Mouse (Mus musculus): ENCODE measurements around the gene Kank2. TPM values are rescaled to one million over a fixed set of nuclear protein-coding genes. Genes with fewer than 3 reads are reported as not detected.
"Not testable (repeated sequence)": the region's sequence is repeated elsewhere in the genome, so short reads cannot be mapped to it uniquely, and the experiment has no call there.

Gene Kank2
- polyA plus RNA-seq, 1 experiment from 2014 or later = 9.9 TPM

DNA sequence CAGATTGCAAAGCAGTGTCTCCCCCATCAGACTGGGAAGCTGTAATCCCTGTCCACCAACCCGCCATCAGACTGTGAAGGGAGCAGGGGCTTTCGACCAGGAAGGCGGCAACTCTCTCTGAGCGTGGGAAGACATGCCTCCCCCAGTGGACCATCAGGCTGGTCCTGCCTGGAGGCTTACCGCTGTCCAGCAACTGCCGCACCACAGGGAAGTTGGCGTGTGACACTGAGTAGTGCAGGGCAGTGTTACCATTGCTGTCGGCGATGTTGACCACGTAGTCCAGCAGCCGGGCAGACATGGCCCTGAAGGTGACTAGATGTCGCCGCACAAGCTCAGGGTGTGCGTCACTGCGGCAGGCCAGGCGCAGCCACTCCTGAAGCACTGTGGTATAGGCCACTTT, 24.2 kb downstream of the Kank2 start:
- no peak for ATAC-seq (ENCODE audit: low FRiP score, low read depth)
- no peaks in the 10 kb centered on the region for H3K4me1 ChIP-seq
- H3K9ac ChIP-seq (replicated peaks) = no peak overlapping the region
- no peak overlapping the region for H3K4me3 ChIP-seq
- H3K4me2 ChIP-seq (replicated peaks) = no peak overlapping the region
- H3K27me3 ChIP-seq = no peaks in the 10 kb centered on the region
- WGBS = 92% methylated on average over 16 of the region's 16 CpGs
- no peak overlapping the region for H3K27ac ChIP-seq (replicated peaks)
- H3K9me3 ChIP-seq = no peaks in the 10 kb centered on the region
- peaks cover 15% of the 10 kb centered on the region for H3K36me3 ChIP-seq

DNA sequence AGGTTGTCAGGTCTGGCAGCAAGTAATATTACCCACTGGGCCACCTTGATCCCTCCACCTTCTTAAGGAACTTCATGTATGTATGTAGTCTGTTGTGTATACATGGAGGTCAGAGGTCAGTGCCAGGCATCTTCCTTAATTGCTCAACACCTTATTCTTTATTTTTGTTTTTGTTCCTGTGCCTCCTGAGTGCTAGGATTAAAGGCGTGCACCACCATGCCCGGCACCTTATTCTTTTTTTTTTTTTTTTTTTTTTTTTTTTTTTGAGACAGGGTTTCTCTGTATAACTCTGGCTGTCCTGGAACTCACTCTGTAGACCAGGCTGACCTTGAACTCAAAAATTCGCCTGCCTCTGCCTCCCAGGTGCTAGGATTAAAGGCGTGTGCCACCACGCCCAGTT, 25.1 kb downstream of the Kank2 start:
- ATAC-seq (ENCODE audit: low FRiP score, low read depth); H3K9ac ChIP-seq (replicated peaks); H3K27me3 ChIP-seq; H3K4me2 ChIP-seq (replicated peaks); H3K36me3 ChIP-seq; H3K4me3 ChIP-seq; H3K4me1 ChIP-seq; H3K27ac ChIP-seq (replicated peaks); H3K9me3 ChIP-seq: not testable (repeated sequence)
- WGBS = 72% methylated on average over 5 of the region's 5 CpGs

DNA sequence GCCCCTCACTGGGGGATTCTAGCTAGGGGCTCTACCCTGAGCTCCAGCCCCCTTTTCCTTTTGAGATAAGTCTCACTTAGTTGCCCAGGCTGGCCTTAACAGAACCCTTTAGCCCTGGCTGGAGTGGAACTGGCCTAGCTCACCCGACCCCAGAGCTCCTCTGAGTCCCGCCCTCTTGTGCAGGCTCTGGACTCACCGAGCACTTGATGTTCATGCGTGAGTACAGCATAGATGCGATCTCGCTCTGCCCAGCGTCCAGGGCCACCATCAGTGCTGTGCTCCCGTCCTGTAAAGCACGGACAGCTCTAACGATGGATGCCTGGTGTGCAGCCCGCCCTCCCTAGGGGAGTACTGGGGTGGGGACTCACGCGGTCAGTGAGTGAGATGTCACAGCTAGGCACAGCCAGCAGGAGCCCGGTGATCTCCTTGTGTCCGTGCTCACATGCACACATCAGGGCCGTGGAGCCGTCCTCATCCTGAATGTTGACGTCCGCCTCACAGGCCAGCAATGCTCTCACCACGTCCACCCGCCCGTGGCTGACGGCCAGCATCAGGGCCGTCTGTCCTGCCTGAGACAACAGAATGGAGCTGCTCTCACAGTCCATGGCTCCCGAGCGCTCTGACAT, 28.9 kb downstream of the Kank2 start:
- Histone ChIP-seq H3K4me1 (0 out of 2 replicates have a peak, but pooled peaks cover 9% of the 10 kb centered on the region), H3K27me3 (no peaks in the 10 kb centered on the region), H3K27ac (replicated peaks) (no peak overlapping the region), H3K9ac (replicated peaks) (no peak overlapping the region), H3K4me2 (replicated peaks) (no peak overlapping the region), H3K9me3 (no peaks in the 10 kb centered on the region), H3K36me3 (no peaks in the 10 kb centered on the region), H3K4me3 (no peak overlapping the region)
- no peak for ATAC-seq (ENCODE audit: low FRiP score, low read depth)
- 78% methylated on average over 26 of the region's 26 CpGs for WGBS

DNA sequence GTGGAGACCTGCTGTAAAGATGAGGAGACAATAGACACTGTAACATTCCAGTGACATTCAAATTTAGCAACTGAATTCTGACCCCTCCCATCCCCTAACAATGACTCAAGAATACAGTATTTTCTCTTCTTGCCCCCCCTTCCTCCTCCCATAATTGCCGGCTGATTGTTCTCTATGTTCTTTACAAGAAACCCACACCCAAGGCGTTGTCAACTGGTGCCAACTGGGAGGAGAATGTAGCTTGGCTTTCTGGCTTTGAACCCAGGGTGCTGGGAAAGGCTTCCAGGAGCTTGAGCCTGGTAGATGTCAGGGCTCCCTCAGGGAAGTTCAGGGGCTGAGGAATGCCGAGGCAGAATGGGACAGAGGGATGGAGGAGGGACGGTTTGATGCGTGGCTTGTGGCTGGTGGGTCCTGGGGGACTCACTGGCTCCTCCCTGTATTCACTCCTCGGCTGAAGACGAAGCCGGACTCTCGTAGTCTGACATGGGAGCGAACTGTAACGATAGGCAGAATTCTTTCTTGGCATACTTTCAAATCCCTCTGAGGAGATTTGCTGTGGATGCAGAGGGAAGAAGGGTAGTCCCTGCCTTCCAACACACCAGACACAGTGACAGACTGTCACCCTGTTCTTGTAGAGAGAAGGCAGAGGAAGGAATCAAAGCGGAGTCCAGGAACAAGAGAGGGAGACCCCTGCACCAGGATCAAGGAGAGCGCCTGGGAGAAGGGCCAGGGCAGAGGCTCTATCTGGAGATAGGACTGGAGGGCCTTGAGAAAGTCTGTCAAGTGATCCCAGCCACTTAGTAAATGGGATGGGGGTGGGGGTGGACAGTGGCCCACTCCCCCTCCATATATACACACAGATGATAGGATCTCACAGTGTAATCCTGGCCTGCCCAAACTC, 29.8 kb downstream of the Kank2 start:
- Histone ChIP-seq H3K4me3 (no peak overlapping the region), H3K36me3 (no peaks in the 10 kb centered on the region), H3K9ac (replicated peaks) (no peak overlapping the region; the same call in 1 of the 2 replicates), H3K9me3 (no peaks in the 10 kb centered on the region), H3K4me1 (0 out of 2 replicates have a peak, but pooled peaks cover 9% of the 10 kb centered on the region), H3K4me2 (replicated peaks) (no peak overlapping the region), H3K27ac (replicated peaks) (peak overlapping the region; percentile 7; the same call in 1 of the 2 replicates), H3K27me3 (no peaks in the 10 kb centered on the region)
- ATAC-seq (ENCODE audit: low FRiP score, low read depth) = no peak
- 66% methylated on average over 13 of the region's 13 CpGs for WGBS

DNA sequence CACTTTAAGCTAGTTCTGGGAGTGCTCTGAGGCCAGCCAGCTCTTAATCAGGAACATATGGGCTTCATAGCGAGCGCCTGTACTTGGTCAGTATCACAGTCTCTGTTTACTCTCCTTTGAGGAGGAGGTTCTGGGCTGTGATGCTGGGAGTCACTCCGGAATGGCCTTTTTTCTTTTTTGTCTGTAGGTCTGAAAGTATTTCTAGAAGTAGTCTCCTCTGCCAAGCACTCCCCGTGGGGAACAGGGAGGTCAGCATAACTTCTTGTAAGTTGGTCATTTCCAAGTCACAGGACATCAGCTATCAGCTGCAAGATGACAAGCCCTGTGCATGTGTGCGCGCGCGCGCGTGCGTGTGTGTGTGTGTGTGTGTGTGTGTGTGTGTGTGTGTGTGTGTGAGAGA, 30.6 kb downstream of the Kank2 start:
- 0 out of 2 replicates have a peak overlapping the region, but pooled peaks have one; percentile 6 for H3K9ac ChIP-seq (replicated peaks)
- ATAC-seq (ENCODE audit: low FRiP score, low read depth) = no peak
- WGBS = 81% methylated on average over 11 of the region's 11 CpGs
- no peaks in the 10 kb centered on the region for H3K27me3 ChIP-seq
- no peak overlapping the region for H3K4me3 ChIP-seq
- H3K4me1 ChIP-seq = 0 out of 2 replicates have a peak, but pooled peaks cover 9% of the 10 kb centered on the region
- no peak overlapping the region for H3K4me2 ChIP-seq (replicated peaks)
- H3K9me3 ChIP-seq = no peaks in the 10 kb centered on the region
- H3K27ac ChIP-seq (replicated peaks) = 0 out of 2 replicates have a peak overlapping the region, but pooled peaks have one; percentile 10
- no peaks in the 10 kb centered on the region for H3K36me3 ChIP-seq

DNA sequence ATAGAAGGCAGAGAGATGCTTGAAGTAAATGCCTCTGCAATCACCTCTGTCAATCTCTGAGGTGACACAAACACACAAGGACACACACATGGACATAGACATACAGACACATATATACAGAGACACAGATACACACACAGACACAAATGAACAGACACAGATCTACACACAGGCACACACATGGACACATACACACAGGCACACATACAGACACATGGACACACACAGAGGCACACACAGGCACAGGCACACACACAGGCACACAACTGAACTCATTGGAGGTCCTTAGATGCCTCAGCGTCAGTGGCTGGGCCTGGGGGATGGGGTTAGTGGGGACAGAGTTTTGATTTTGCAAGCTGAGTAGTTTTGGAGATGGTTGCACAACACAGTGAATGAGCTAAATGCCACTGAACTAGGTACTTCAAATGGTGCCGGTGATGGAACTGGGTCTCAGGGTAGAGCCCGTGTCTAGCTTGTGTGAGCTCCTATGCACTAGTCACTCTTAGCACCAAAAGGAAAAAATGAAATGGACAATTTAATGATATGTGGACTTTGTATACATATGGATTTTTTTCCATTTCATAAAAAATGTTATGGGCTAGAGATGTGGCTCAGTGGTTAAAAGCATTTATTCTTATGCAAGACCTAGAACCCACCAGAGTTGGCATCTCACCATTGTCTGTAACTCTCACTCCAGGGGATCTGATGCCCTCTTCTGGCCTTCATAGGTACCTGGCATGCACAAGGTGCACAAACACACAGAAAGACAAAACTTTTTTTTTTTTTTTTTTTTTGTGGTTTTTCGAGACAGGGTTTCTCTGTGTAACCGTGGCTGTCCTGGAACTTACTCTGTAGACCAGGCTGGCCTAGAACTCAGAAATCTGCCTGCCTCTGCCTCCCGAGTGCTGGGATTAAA, 34.2 kb downstream of the Kank2 start:
- no peak overlapping the region for H3K9ac ChIP-seq (replicated peaks)
- H3K4me2 ChIP-seq (replicated peaks) = no peak overlapping the region
- 96% methylated on average over 6 of the region's 6 CpGs for WGBS
- no peak for ATAC-seq (ENCODE audit: low FRiP score, low read depth)
- H3K27me3 ChIP-seq = no peaks in the 10 kb centered on the region
- H3K4me3 ChIP-seq = no peak overlapping the region
- no peaks in the 10 kb centered on the region for H3K9me3 ChIP-seq
- H3K27ac ChIP-seq (replicated peaks) = no peak overlapping the region
- peaks cover 14% of the 10 kb centered on the region for H3K4me1 ChIP-seq
- H3K36me3 ChIP-seq = no peaks in the 10 kb centered on the region

DNA sequence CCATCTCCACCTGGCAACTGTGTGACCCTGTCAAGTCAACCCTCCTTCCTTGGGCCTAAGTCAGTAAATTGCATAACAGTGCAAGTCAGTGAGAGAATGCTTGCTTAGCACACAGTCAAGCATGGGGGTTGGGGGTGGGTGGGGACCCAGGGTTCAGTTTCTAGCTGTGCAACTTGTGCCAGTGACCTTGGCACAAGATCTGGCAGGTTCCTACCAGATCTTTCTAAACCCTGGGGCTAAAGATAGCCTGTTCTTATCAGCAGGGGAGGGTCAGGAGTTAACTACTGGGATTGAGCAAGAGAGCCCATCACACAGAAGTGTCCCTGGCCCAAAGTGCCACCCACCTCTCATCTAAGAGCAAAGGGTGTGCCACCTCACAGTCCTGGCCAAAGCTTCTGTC, 36.4 kb downstream of the Kank2 start:
- no peaks in the 10 kb centered on the region for H3K9me3 ChIP-seq
- H3K4me1 ChIP-seq = peaks cover 15% of the 10 kb centered on the region
- 0 out of 2 replicates have a peak, but pooled peaks cover 1% of the 10 kb centered on the region for H3K36me3 ChIP-seq
- no peaks in the 10 kb centered on the region for H3K27me3 ChIP-seq
- H3K4me2 ChIP-seq (replicated peaks) = no peak overlapping the region
- H3K9ac ChIP-seq (replicated peaks) = no peak overlapping the region
- no peak for ATAC-seq (ENCODE audit: low FRiP score, low read depth)
- H3K4me3 ChIP-seq = no peak overlapping the region
- H3K27ac ChIP-seq (replicated peaks) = no peak overlapping the region

DNA sequence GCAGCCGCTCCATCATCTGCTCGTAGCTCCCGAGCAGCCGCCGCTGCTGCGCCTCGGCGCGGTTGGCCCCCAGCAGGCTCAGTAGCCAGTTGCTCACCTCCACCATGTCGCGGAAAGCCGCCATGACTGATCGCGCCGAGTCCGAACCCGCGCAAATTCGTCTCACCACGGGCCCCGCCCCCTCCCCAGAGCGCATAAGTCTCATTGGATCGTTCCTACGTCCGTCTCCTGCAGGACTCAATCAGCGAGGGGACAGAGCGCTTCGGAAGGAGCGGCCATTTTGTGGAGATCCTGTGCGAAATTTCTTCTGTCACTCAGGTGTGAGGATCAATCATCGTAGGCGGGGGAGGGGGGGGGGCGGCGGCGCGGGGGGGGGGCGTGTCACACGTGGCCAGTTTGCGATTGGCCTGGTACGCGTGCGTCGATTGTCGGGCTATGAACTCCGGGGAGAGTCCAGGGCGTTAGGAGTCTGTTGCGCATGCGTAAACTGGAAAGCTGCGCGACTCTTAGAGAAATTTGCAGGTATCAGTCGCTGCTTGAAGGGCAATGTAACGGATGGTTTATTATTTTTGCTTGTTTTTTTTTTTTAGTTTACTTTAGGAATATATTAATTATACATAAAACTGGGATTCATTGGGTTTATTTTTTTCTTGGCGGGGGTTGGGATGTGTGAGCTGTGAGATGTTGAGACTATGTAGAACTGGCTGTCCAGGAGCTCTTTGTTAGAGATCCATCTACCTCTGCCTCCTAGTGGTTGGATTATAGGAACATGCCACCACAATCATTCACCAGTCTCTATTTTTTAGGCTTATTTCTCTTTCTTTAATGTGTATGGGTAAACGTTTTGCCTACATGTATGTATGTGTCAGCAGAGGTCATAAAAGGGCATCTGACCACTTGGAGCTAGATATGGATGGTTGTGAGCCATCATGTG, 38.1 kb downstream of the Kank2 start, which contains the start of gene Spc24:
Gene Spc24 (minus strand): TSS at position 149 of the 934 bp plus-strand sequence.
- Histone ChIP-seq H3K27ac (replicated peaks) (peak within 1 kb of the TSS; percentile 61), H3K4me1 (peaks cover 15% of the 10 kb centered on the region), H3K4me2 (replicated peaks) (peak within 1 kb of the TSS; percentile 90), H3K9ac (replicated peaks) (peak within 1 kb of the TSS; percentile 59), H3K27me3 (no peaks in the 10 kb centered on the region), H3K9me3 (no peaks in the 10 kb centered on the region), H3K4me3 (peak within 1 kb of the TSS; percentile 80), H3K36me3 (peaks cover 15% of the 10 kb centered on the region; the same call in 1 of the 2 replicates)
- WGBS = 1% methylated on average over 49 of the region's 54 CpGs
- ATAC-seq (ENCODE audit: low FRiP score, low read depth) = peak; percentile 98

DNA sequence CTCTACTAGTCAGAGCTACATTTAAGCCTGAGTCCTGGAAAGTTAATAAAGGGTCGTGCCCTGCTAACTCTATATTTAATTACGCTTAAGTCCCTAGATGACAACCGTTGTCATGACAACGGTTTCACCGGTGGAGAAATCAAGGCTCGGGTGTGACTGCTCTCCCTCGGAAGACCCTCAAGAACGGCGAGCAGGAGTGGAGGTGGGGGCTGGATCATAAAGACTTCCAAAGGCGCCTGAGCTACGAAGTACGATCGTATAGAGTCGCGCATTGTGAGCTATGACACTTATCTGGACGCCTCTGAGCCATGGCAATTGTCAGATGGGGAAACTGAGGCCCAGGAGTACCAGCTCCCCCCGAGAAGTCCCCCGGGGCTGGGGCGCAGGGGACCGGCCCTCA, 38.8 kb downstream of the Kank2 start:
- Histone ChIP-seq H3K27ac (replicated peaks) (peak overlapping the region; percentile 58), H3K9ac (replicated peaks) (peak overlapping the region; percentile 59), H3K27me3 (no peaks in the 10 kb centered on the region), H3K9me3 (no peaks in the 10 kb centered on the region), H3K4me2 (replicated peaks) (peak overlapping the region; percentile 90), H3K36me3 (peaks cover 15% of the 10 kb centered on the region; the same call in 1 of the 2 replicates), H3K4me1 (peaks cover 15% of the 10 kb centered on the region), H3K4me3 (peak overlapping the region; percentile 80)
- WGBS = under 1% methylated on average over 20 of the region's 20 CpGs
- ATAC-seq (ENCODE audit: low FRiP score, low read depth) = peak; percentile 57; the same call in 1 of the 2 replicates

DNA sequence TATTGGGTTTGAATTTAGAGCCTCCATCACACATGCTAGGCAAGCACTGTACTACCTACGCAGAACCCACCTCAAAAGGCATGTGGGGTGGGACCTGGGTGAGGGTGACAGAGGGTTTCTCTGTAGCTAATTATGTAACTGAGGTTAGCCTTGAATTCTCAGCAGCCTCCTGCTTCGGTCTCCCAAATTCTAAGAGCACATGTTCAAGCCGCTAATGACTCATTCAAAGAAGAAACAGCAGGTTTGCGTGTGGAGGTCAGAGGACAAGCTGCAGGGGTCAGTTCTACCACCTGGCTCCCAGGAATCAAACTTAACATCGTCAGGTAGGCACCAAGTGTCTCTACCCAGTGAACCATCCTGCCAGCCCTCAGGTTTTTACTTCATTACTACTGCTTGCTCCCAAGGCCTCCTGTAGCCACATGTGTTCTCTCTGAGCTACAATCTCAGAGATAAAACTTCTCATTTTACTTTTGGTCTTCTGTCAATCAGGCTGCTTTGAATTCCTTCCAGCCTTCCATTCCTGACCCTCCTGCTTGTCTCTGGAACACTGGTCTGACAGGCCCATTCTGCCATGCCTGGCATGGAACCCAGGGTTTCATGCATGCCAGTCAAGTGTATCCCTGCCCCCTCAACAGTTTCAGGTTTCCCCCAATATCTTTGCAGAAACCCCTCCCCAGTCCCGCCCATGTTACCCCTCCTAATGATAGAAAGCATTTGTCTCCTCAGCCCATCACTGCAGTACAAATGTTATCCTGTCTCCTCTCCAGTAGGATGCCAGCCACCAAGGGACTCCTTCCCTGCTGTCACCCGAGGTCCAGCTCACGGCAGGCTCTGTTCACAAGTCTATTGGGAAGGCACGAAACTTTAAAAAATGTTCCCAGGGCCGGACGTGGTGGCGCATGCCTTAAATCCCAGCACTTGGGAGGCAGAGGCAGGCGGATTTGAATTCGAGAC, 39.7 kb downstream of the Kank2 start:
- 67% methylated on average over 14 of the region's 14 CpGs for WGBS
- no peak for ATAC-seq (ENCODE audit: low FRiP score, low read depth)
- Histone ChIP-seq H3K9ac (replicated peaks) (peak overlapping the region; percentile 59; the same call in 1 of the 2 replicates), H3K27ac (replicated peaks) (no peak overlapping the region), H3K9me3 (no peaks in the 10 kb centered on the region), H3K36me3 (peaks cover 21% of the 10 kb centered on the region), H3K4me2 (replicated peaks) (peak overlapping the region; percentile 90), H3K27me3 (no peaks in the 10 kb centered on the region), H3K4me1 (peaks cover 15% of the 10 kb centered on the region), H3K4me3 (peak overlapping the region; percentile 80)
